ENCODE assay signal across 9 mouse cellular contexts in the genomic region with DNA sequence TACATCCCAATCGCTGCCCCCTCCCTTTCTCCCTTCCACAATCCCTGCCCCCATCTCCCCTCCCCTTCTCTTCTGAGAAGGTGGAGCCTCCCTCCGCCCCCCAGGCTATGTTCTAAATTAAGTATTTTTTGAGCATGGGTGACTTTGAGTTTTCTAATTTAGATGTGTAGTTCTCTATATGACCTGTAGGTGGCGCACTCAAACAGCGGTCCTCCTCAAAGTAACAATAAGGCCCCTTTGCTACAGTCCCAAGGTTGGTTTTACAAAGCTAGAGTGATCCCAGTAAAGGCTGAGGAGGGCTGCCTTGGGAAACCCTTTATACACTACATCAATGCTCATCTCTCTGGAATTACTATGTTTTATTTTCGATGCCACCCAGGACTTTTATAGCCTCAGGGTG.
DNase-seq lines count a peak whose midpoint lies in the region; ATAC-seq and TF ChIP-seq lines count a peak whose summit lies in the region.
"Had no signal": no experiment of that assay in that cellular context is flagged by ENCODE, and none has a peak within 500 bp of the region (broad histone marks: within the 10 kb centered on the region; RNA-seq: fewer than 3 reads in every experiment).

No protein-coding gene starts in this region.

- TF ChIP-seq CTCF in liver, adult 2 months (IDR thresholded peaks at IDR 0.05; ENCODE audit: low read depth, low read length), result peak; percentile 40; the same call in 1 of the 2 replicates

- H3K4me2 ChIP-seq in liver, embryonic 12.5 days, result no peak overlapping the region
- H3K4me2 ChIP-seq: forebrain, embryonic 12.5 days had no signal

- no peaks in the 10 kb centered on the region for H3K27me3 ChIP-seq in liver, adult 2 months (ENCODE audit: control insufficient read depth, insufficient read depth, low read length)
- H3K27me3 ChIP-seq in liver, embryonic 12.5 days (replicated peaks), result no peaks in the 10 kb centered on the region; the same call in 1 of the 2 replicates

- no peak overlapping the region for H3K27ac ChIP-seq in liver, adult 2 months (replicated peaks; ENCODE audit: insufficient read depth, low read depth, low read length)
- no peak overlapping the region for H3K27ac ChIP-seq in liver, embryonic 12.5 days
- H3K27ac ChIP-seq: forebrain, embryonic 12.5 days had no signal

- H3K9me3 ChIP-seq in liver, embryonic 12.5 days (replicated peaks), result no peaks in the 10 kb centered on the region
- H3K9me3 ChIP-seq: forebrain, embryonic 12.5 days had no signal

- no peaks in the 10 kb centered on the region for H3K36me3 ChIP-seq in liver, adult 2 months (ENCODE audit: control insufficient read depth, insufficient read depth, low read length)
- no peaks in the 10 kb centered on the region for H3K36me3 ChIP-seq in liver, embryonic 12.5 days
- H3K36me3 ChIP-seq: forebrain, embryonic 12.5 days had no signal

- WGBS in liver, adult 2 months, result 20% methylated on average over 5 of the region's 5 CpGs
- WGBS in liver, embryonic 12.5 days (ENCODE audit: insufficient replicate concordance), result 20% methylated on average over 5 of the region's 5 CpGs

- no peaks in the 10 kb centered on the region for H3K79me2 ChIP-seq in liver, adult 2 months (ENCODE audit: control insufficient read depth, insufficient read depth, low read length)

- H3K4me3 ChIP-seq in liver, adult 2 months (ENCODE audit: insufficient read depth, low read depth, low read length), result no peak overlapping the region
- no peak overlapping the region for H3K4me3 ChIP-seq in liver, embryonic 12.5 days
- H3K4me3 ChIP-seq: forebrain, embryonic 12.5 days had no signal

- no peak for ATAC-seq in cerebellum, adult (ENCODE audit: insufficient number of reproducible peaks, low FRiP score, low TSS enrichment)
- ATAC-seq in liver, embryonic 12.5 days, result no peak

- no peak overlapping the region for H3K9ac ChIP-seq in liver, adult 2 months (ENCODE audit: low read depth, low read length)
- H3K9ac ChIP-seq in liver, embryonic 12.5 days, result no peak overlapping the region
- H3K9ac ChIP-seq: forebrain, embryonic 12.5 days had no signal

- TF ChIP-seq POLR2A in liver, adult 2 months (IDR thresholded peaks at IDR 0.05; ENCODE audit: extremely low read depth, insufficient read depth, low read length), result no peak

- DNase-seq in cerebellum, adult 9-11 months, result peak; percentile 10
- DNase-seq in liver, adult 2 months (ENCODE audit: extremely low read depth, low read depth, low spot score), result no peak
- peak; percentile 41 for DNase-seq in c-Kit-positive CD71-negative TER-119-negative erythroid progenitor cells, embryonic 14.5 days (ENCODE audit: low read depth)
- peak; percentile 36 for DNase-seq in naive thymus-derived CD4-positive, alpha-beta T cell, adult 2 months (ENCODE audit: low read depth)
- DNase-seq in spleen, adult 12 weeks (ENCODE audit: low spot score), result no peak
- DNase-seq in left cerebral cortex, adult 11 months (ENCODE audit: low spot score), result no peak

- no peaks in the 10 kb centered on the region for H3K4me1 ChIP-seq in liver, adult 2 months (ENCODE audit: control insufficient read depth, insufficient read depth, low read length)
- H3K4me1 ChIP-seq in liver, embryonic 12.5 days, result no peaks in the 10 kb centered on the region
- H3K4me1 ChIP-seq: forebrain, embryonic 12.5 days had no signal

Comparison
In these comparisons a context has a peak if more than half of its experiments do, and no peak if none do; other contexts are left out.
1. DNase-seq: peak in cerebellum, adult 9-11 months (single experiment), c-Kit-positive CD71-negative TER-119-negative erythroid progenitor cells, embryonic 14.5 days (single experiment) and naive thymus-derived CD4-positive, alpha-beta T cell, adult 2 months (single experiment); none in liver, adult 2 months (single experiment), spleen, adult 12 weeks (single experiment) and left cerebral cortex, adult 11 months (single experiment).